Mouse (Mus musculus) gastrocnemius, adult 2 months (tissue): ENCODE measurements around the gene Col9a1. TPM values are rescaled to one million over a fixed set of nuclear protein-coding genes. Genes with fewer than 3 reads are reported as not detected.

Experiments used
- DNase-seq: peaks from one replicate; pipeline ENCODE4 v3.0.0; 2022
- H3K27ac ChIP-seq: fragments of 200-600 bp; 2 replicates; pipeline ENCODE4 v1.8.1; 2022; ENCODE audit warnings: mild to moderate bottlenecking
- H3K4me3 ChIP-seq: fragments of 200-600 bp; 2 replicates; pipeline ENCODE4 v1.8.1; 2022; ENCODE audit warnings: mild to moderate bottlenecking, moderate library complexity
- CTCF ChIP-seq: fragments of 200-600 bp; IDR thresholded peaks from 2 replicates; pipeline ENCODE4 v1.8.1; 2022; ENCODE audit warnings: antibody characterized with exemption, mild to moderate bottlenecking, moderate library complexity
- intact Hi-C: fragments of 180-260 bp; cut with DNase I; formaldehyde crosslinking; loops from one replicate; pipeline ENCODE4 v1.15.1; 2025
- total RNA-seq, 2 experiments: library from RNA; stranded (reverse); gene quantifications; 2 replicates each; pipeline ENCODE4 v1.2.3; 2021

The Col9a1 gene
- total RNA-seq, 2 experiments from 2014 or later: 0.20 to 1.2 TPM

DNA sequence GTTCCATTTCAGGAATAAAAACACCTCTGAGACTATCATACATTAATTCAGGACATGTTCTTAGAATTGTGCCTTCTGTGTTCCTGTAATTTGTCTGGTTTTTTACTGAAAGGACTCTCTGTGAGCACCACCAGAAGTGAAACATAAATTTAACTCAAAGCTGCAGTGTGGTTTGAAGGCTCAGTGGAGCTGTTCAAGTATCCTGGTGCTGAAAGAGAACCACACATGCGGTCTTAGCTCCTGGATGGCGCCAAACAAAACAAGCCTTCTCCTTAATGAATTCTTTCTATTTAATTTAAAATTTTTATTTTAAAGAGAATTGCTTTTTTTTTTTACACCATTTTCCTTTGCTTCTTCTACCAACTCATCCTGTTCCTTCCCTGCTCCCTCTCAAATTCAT, 2.4 kb downstream of the Col9a1 start:
- no peak for TF ChIP-seq CTCF

DNA sequence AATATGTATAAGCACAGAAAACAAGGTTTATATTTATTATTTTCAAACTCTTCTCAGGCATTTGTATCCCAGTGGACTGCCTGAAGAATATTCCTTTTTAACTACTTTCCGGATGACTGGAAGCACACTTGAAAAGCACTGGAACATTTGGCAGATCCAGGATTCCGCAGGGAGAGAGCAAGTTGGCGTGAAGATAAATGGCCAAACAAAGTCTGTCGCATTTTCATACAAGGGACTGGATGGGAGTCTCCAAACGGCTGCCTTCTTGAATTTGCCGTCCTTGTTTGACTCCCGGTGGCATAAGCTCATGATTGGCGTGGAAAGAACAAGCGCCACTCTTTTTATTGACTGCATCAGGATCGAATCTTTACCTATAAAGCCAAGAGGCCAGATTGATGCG, 7.6 kb downstream of the Col9a1 start:
- Histone ChIP-seq H3K27ac (no peak overlapping the region), H3K4me3 (no peak overlapping the region)
- intact Hi-C loops: no loop called here
- TF ChIP-seq CTCF: no peak
- no peak for DNase-seq

More for the DNA sequence above, 2.4 kb downstream of the Col9a1 start:
- intact Hi-C loops: no loop called here
- no peak overlapping the region for H3K4me3 ChIP-seq
- H3K27ac ChIP-seq: no peak overlapping the region
- no peak for DNase-seq

- DNase-seq: no peak
- Histone ChIP-seq H3K4me3 (no peak overlapping the region), H3K27ac (no peak overlapping the region)
- no peak for TF ChIP-seq CTCF
- intact Hi-C loops: no loop called here
Measured at GRCm38 (mm10) chr1:24186964-24187363, 9.6 kb downstream of the Col9a1 start.

DNA sequence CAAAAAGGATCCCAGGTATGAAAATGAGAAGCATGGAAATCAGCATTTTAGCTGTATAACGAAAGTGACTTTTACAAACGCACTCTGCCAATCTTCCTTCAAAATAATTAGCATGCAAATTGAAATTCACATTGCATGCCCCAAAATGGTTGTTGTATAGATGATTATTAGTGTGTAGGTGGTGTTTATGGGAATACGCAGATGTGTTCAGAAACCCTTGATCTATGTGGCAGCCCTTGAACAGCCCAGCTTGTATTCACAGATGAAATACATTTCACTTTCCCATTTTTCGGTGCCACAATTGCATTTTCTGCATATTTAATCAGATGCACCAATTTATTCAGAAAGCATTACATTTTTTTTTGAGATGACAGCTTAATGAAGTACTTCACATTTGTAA, 14.3 kb downstream of the Col9a1 start:
- TF ChIP-seq CTCF: no peak
- no peak for DNase-seq
- H3K27ac ChIP-seq: no peak overlapping the region
- no peak overlapping the region for H3K4me3 ChIP-seq
- intact Hi-C loops: no loop called here

DNA sequence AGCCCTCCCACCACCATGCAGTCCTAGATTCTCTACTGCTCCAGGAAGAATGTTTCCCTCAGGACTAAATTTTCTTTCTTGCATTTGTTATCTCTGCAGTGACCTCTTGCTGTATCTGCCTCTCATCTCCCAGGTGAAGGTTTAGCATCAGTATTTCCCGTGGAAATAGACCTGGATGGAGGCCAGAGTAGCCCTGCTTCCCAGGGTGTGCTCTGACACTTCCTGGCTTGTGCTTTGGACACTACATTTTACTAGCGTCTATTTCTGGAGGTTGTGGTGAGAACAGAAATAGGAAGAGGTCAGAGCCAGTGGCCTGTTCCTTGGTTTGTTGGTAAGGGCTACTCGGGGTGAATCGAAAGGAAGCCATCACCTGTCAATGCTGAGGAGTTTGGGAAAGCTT, 16.7 kb downstream of the Col9a1 start:
- no peak for DNase-seq
- TF ChIP-seq CTCF: no peak
- Histone ChIP-seq H3K27ac (no peak overlapping the region), H3K4me3 (no peak overlapping the region)
- intact Hi-C loops: no loop called here

DNA sequence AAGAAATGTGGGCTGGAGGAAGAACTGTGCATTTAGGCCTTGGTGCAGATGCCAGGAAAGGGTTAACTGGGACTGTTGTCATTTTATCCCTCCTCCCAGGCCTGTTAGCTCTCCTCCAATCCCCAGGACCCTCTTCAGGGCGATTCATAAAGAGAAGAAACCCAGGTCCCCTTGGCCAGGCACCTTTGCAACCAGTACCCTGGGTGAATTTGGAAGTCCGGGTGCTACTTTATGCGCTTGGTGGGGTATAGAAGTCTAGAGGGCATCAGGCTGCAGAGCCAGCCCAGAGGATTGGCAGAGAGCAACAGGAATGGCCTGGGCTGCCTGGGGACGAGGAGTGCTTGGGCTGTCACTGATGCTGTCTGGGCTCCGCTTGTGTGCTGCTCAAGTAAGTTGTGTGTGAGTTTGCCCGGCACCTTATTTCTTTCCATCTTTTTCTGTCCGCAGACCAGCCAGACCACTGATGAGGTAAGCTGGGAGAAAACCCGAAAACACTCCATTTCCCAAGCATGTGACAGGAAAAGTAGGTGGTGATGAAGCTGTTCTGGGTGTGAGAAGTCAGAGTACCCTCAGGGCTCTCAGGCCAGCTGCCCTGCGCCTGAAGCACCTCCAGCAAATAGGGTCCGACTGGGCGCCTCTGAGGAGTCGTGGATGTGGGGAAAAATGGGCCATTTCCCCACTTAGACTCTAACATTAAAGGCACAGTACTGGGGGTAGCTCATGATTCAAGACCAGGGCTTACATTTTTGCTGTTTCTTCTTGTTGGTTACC, 17.8 kb downstream of the Col9a1 start:
- intact Hi-C loops: no loop called here
- no peak for TF ChIP-seq CTCF
- H3K4me3 ChIP-seq: no peak overlapping the region
- no peak overlapping the region for H3K27ac ChIP-seq
- no peak for DNase-seq

DNA sequence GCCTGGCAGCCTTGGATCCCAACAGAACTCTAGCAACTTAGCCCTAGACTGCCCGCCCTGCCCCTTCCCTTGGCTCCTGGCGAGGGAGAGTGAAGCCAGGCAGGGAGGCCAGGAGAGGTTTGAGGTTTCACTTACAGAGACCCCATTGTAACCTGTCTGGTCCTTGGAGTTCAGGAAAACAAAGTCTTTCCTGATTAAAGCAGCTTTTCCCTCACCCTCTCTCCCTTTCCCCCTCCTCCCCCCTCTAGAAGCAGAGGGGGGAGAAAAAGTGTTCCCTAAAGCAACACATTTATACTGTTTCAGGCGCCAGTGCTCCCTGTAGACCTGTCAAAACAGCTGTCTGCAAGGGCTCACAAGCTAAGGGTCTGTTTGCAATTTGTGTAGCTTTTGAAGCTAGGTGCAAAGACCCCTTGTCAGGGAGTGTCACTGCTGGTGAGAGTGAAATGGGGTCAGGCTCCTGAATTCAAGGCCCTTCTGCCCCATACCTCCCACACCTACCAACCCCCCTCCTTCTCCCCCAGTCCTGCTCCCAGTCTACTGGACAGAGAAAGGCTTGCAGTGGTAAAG, 18.6 kb downstream of the Col9a1 start:
- TF ChIP-seq CTCF: no peak
- no peak for DNase-seq
- H3K27ac ChIP-seq: peak overlapping the region; percentile 20; the same call in 1 of the 2 replicates
- H3K4me3 ChIP-seq: no peak overlapping the region
- intact Hi-C loops: no loop called here

DNA sequence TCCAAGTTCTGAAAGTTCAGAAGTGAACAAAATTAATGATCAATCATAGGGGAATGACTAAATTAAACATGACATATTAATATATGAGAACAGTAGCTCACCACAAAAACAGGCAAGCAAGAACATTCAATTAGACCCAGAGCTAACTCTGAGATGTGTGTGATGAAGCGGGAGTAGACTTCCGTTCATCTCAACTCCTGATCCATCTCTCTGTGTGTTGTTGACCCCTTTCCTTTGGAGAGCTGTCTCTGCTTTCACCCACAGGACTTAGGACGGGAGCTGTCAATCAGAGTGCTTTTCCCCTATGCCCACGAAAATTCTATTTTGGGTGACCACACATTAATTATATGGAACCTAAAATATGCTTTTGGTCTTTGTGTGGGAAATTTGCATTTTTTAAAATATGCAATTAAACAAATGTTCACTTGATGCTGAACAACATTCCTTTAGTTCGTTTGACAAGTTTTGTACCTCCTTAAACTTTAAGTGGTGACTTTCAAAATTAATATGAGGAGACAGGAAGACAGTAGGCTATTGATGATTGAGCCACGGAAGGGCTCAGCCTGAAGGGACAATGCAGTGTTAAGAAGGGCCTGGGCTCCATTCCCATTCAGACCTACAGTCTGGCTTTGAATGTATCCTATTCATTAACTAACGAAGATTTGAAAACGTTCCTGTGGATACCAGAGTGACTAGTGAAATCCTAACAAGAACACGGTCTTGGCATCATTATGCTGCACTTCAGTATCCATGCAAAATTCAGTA, 34.4 kb downstream of the Col9a1 start:
- Histone ChIP-seq H3K4me3 (no peak overlapping the region), H3K27ac (no peak overlapping the region)
- DNase-seq: no peak
- no peak for TF ChIP-seq CTCF
- intact Hi-C loops: no loop called here

DNA sequence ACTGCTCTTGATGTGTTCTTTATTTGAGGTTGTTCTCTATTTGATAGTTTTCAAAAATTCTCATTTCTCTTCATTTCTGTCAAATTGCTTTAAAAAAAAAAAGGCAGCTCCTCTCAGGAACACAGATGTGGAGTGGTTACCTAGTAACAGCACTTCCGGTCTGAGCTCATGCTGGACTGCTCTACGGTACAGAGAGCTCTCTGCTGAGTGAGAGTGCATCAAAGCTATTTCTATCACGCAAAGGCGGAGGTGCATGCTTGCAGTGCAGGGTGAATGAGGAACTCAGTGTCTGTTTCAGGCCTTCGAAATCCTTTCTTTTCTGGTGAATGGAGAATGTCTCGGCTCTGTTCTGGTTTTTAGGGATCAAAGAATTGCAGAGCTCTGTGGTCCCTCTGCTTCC, 41.6 kb downstream of the Col9a1 start:
- intact Hi-C loops: no loop called here
- Histone ChIP-seq H3K27ac (no peak overlapping the region), H3K4me3 (no peak overlapping the region)
- no peak for TF ChIP-seq CTCF
- no peak for DNase-seq

GRCm38 (mm10) chr1:24222231-24222630, 44.8 kb downstream of the Col9a1 start:
- no peak overlapping the region for H3K27ac ChIP-seq
- TF ChIP-seq CTCF: no peak
- no peak overlapping the region for H3K4me3 ChIP-seq
- intact Hi-C loops: no loop called here
- DNase-seq: no peak

DNA sequence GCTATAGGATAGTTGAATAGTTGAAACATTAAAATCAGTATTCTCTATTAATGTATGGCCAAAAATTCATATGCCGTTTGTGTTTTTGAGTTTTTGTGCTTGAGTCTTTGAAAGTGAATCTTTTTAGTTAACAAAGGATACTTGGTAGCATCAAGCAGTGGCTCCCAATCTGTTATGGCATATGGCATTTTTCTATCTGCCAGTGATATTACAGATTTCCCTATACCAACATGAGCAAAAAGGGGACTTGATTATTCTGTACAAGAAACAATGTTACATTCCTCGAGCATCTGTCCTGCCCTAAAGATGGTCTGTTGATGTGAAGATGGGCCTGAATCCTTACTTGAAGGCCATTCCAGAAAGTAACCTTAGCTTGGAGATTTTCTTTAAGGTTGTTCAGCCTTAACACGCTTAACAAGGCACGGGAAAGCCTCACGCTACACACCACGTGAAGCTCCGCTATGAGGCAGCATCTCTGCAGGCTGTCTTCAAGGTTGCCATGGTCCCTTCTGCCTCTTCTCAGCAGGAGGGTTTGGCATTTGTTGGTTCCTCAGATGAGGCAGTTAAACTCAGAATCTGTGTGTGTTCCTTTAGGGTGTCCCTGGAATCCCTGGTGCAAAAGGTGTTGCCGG, 45.7 kb downstream of the Col9a1 start:
- no peak for TF ChIP-seq CTCF

DNA sequence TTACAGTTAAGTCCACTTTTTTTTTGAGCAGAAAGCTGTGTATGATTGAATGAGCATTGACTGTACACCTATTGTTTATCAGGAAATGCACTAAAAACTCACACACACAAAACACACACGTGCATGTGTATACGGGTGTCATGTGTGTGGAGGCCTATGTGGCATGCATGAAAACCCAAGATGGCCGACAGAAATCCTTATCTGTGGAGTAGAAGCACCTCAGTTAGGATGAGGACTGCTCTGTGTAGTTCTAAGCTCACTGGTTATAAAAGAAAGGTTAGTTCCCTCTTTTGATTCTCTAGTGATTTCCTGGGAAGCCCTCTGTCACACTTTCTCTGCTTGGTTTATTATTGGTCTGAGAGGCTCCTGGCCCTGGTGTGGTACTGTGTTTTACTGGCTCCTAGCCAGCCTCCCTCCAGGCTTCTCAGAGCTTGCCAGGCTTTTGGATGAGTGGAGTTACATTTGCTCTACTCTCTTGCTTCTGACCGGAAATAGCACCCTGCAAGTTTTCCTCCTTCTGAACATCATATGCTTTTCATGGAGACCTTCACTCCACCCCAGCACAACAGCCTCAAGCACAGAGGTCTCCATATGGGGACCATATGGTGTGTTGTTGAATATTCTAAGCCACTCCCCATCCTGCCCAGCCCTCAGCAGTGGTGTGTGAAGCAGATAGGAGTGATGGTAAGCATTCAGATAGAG, 48.6 kb downstream of the Col9a1 start:
- no peak overlapping the region for H3K4me3 ChIP-seq
- intact Hi-C loops: no loop called here
- DNase-seq: no peak
- no peak for TF ChIP-seq CTCF
- no peak overlapping the region for H3K27ac ChIP-seq

More for the DNA sequence above, 45.7 kb downstream of the Col9a1 start:
- intact Hi-C loops: no loop called here
- no peak for DNase-seq
- H3K4me3 ChIP-seq: no peak overlapping the region
- no peak overlapping the region for H3K27ac ChIP-seq
